Mouse (Mus musculus): Measurements from ENCODE around the gene Slc22a23. TPM values are rescaled to one million over a fixed set of nuclear protein-coding genes. Genes with fewer than 3 reads are reported as not detected.

Slc22a23 gene
- 17.7 and 22.7 TPM in 2 replicates for polyA plus RNA-seq (2012; rRNA removed)

GRCm38 (mm10) chr13:34345128-34346085, at the start of gene Slc22a23:
Gene Slc22a23 (minus strand): TSS chr13:34345182.

DNA sequence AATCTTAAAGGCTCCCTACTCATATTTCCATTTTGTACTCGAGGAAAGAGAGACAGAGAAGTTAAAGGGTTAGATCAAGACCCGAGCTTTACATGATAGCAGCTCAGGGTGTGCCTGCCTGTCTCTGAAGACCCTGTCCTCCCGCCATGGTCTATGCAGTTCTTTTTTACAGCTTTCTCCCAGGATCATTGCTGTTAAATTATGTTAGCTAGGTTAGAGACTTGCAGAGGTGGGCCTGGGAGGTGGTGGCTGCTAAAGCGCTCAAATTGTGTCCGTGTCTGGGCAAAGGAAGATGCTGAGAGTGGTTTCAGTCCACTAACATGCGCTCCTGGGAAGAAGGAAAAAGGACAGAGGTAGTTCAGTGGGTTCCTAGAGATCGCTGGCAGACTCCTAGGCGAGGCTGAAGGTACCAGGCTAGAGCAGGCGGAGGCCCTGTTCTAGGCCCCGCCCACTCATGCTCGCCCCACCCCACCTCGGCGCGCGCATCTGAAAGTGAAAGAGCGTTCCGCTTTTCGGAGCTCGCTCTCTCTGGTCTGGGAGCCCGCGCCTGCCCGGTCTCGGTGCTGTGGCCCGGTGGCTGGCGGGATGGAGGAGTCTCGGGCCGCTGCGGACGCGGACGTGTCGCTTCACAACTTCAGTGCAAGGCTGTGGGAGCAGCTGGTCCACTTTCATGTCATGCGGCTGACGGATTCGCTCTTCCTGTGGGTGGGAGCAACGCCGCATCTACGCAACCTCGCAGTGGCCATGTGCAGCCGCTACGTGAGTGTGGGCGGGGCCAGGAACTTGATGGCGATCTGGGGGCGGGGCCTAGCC, 182.3 kb downstream of the Slc22a23 start, which contains the start of gene Psmg4:
TSS of gene Psmg4 (plus strand) at position 474 of the 813 bp plus-strand sequence.

GRCm38 (mm10) chr13:34130226-34130731, 214.7 kb downstream of the Slc22a23 start, which contains the start of gene Tubb2b:
Gene Tubb2b (minus strand): TSS chr13:34130466.

Other genes starting within 250 kb of the Slc22a23 start
- gene Tubb2b, start 214.7 kb downstream of the Slc22a23 start, polyA plus RNA-seq (2012; rRNA removed) = 2.0 and 6.3 TPM in 2 replicates
- gene Psmg4, start 182.2 kb downstream of the Slc22a23 start, polyA plus RNA-seq (2012; rRNA removed) = 40.0 and 43.4 TPM in 2 replicates

Data from liver, embryonic 14 days (tissue).